Mouse (Mus musculus) brain, embryonic 14.5 days (tissue): Measurements from ENCODE around the gene Nf1. TPM values are rescaled to one million over a fixed set of nuclear protein-coding genes. Genes with fewer than 3 reads are reported as not detected.
"Not testable (repeated sequence)": the region's sequence is repeated elsewhere in the genome, so short reads cannot be mapped to it uniquely, and the experiment has no call there.

Experiments used
- DNase-seq: peaks from one replicate; pipeline ENCODE4 v3.0.0-alpha.2; 2011; ENCODE audit warnings: low read depth
- CTCF ChIP-seq: fragments of 200-500 bp; IDR thresholded peaks from 2 replicates; pipeline ENCODE4 v1.5.1; 2012; ENCODE audit warnings: inconsistent platforms, mild to moderate bottlenecking, moderate library complexity, borderline replicate concordance; ENCODE audit not compliant: insufficient read depth, insufficient read length; ENCODE audit errors: extremely low read depth
- POLR2A ChIP-seq: fragments of 200-500 bp; IDR thresholded peaks from 2 replicates; pipeline ENCODE4 v1.6.1; 2012; ENCODE audit warnings: mild to moderate bottlenecking, inconsistent platforms, borderline replicate concordance; ENCODE audit not compliant: poor library complexity, insufficient read depth, insufficient read length, severe bottlenecking; ENCODE audit errors: extremely low read depth
- polyA plus RNA-seq: library from polyadenylated mRNA; depleted of rRNA; stranded (reverse); fragments of >200 nt; gene quantifications from 2 replicates; pipeline ENCODE4 v1.2.3, GENCODE M21; 2012; rRNA removed

Gene Nf1
- 27.8 and 41.7 TPM in 2 replicates for polyA plus RNA-seq

GRCm38 (mm10) chr11:79339234-79339807 lies at the start of gene Nf1:
Gene Nf1, plus strand, starts transcription at chr11:79339693.
- DNase-seq: peak; percentile 99
- TF ChIP-seq POLR2A: peak; percentile 60; the same call in 1 of the 2 replicates
- no peak for TF ChIP-seq CTCF

GRCm38 (mm10) chr11:79290473-79290872 lies 49.0 kb upstream of the Nf1 start:
- TF ChIP-seq POLR2A (no peak), CTCF (peak; percentile 44; the same call in 1 of the 2 replicates)
- DNase-seq: peak; percentile 33

GRCm38 (mm10) chr11:79291651-79292050 lies 47.8 kb upstream of the Nf1 start:
- no peak for DNase-seq
- TF ChIP-seq CTCF: no peak
- no peak for TF ChIP-seq POLR2A

- no peak for TF ChIP-seq POLR2A
- TF ChIP-seq CTCF: no peak
Measured at GRCm38 (mm10) chr11:79292130-79292529, 47.4 kb upstream of the Nf1 start.

GRCm38 (mm10) chr11:79293025-79293424 lies 46.5 kb upstream of the Nf1 start:
- no peak for TF ChIP-seq POLR2A
- no peak for TF ChIP-seq CTCF
- no peak for DNase-seq

More at GRCm38 (mm10) chr11:79292130-79292529, 47.4 kb upstream of the Nf1 start:
- no peak for DNase-seq

GRCm38 (mm10) chr11:79293971-79294370 lies 45.5 kb upstream of the Nf1 start:
- DNase-seq: no peak
- no peak for TF ChIP-seq CTCF
- TF ChIP-seq POLR2A: no peak

- TF ChIP-seq POLR2A (no peak), CTCF (peak; percentile 68; the same call in 1 of the 2 replicates)
- DNase-seq: peak; percentile 66
Measured at GRCm38 (mm10) chr11:79296167-79296566, 43.3 kb upstream of the Nf1 start.

- DNase-seq: no peak
- TF ChIP-seq POLR2A (no peak), CTCF (no peak)
Measured at GRCm38 (mm10) chr11:79296856-79297491, 42.5 kb upstream of the Nf1 start, which contains the start of gene Gm9964. Gene Gm9964, minus strand, starts transcription at chr11:79296906.

GRCm38 (mm10) chr11:79299719-79300431 lies 39.6 kb upstream of the Nf1 start:
- no peak for DNase-seq

GRCm38 (mm10) chr11:79303109-79303508 lies 36.4 kb upstream of the Nf1 start:
- no peak for TF ChIP-seq POLR2A
- TF ChIP-seq CTCF: no peak
- no peak for DNase-seq

More at GRCm38 (mm10) chr11:79299719-79300431, 39.6 kb upstream of the Nf1 start:
- TF ChIP-seq CTCF (no peak), POLR2A (no peak)

- DNase-seq: not testable (repeated sequence)
Measured at GRCm38 (mm10) chr11:79304245-79304644, 35.2 kb upstream of the Nf1 start.
